Mouse (Mus musculus) limb, embryonic 10.5 days (tissue): ENCODE results near the gene Mrnip. TPM values are rescaled to one million over a fixed set of nuclear protein-coding genes. Genes with fewer than 3 reads are reported as not detected.

Experiments
- DNase-seq: peaks from one replicate; pipeline ENCODE4 v3.0.0-alpha.2; 2017; ENCODE audit warnings: low spot score
- H3K27ac ChIP-seq: fragments of 300-500 bp; sonication (generic); 2 replicates; pipeline ENCODE4 v1.5.1; 2016; ENCODE audit warnings: mild to moderate bottlenecking
- H3K27me3 ChIP-seq: fragments of 300-500 bp; sonication (generic); 2 replicates; pipeline ENCODE4 v1.6.1; 2016; ENCODE audit warnings: low read depth, mild to moderate bottlenecking; ENCODE audit not compliant: poor library complexity, severe bottlenecking
- H3K36me3 ChIP-seq: fragments of 300-500 bp; sonication (generic); 2 replicates; pipeline ENCODE4 v1.6.1; 2016; ENCODE audit warnings: mild to moderate bottlenecking, moderate library complexity
- H3K4me1 ChIP-seq: fragments of 300-500 bp; sonication (generic); 2 replicates; pipeline ENCODE4 v1.6.1; 2016
- H3K4me3 ChIP-seq: fragments of 300-500 bp; sonication (generic); 2 replicates; pipeline ENCODE4 v1.5.1; 2016; ENCODE audit warnings: mild to moderate bottlenecking, moderate library complexity
- H3K9me3 ChIP-seq: fragments of 300-500 bp; sonication (generic); replicated peaks from 2 replicates; pipeline ENCODE4 v1.6.1; 2016; ENCODE audit warnings: mild to moderate bottlenecking
- WGBS: fragments of 180-500 bp; shearing (Covaris S2); methylation state at CpG from one replicate; pipeline ENCODE4 v1.1.7; 2016; 5-methylcytosine and 5-hydroxymethylcytosine counted together
- polyA plus RNA-seq: library from polyadenylated mRNA; unstranded; fragments of >200 nt; fragmentation: Nextera tagmentation; extraction: Ambion mirVana; gene quantifications from 2 replicates; pipeline ENCODE4 v1.2.1, GENCODE M21; 2016

The Mrnip gene
- polyA plus RNA-seq, 1 experiment from 2014 or later: 34.1 TPM

- Histone ChIP-seq H3K27me3 (no peaks in the 10 kb centered on the region), H3K9me3 (no peaks in the 10 kb centered on the region), H3K4me3 (no peak overlapping the region), H3K36me3 (peaks cover 96% of the 10 kb centered on the region), H3K27ac (no peak overlapping the region), H3K4me1 (no peaks in the 10 kb centered on the region)
- WGBS: 92% methylated on average over 7 of the region's 7 CpGs
- DNase-seq: no peak
Measured at GRCm38 (mm10) chr11:50149200-50149599, 25.0 kb upstream of the Mrnip start.

- no peaks in the 10 kb centered on the region for H3K4me1 ChIP-seq
- 94% methylated on average over 9 of the region's 9 CpGs for WGBS
- no peaks in the 10 kb centered on the region for H3K9me3 ChIP-seq
- no peak overlapping the region for H3K4me3 ChIP-seq
- H3K27me3 ChIP-seq: no peaks in the 10 kb centered on the region
- peaks cover 99% of the 10 kb centered on the region for H3K36me3 ChIP-seq
- no peak overlapping the region for H3K27ac ChIP-seq
- DNase-seq: no peak
Measured at GRCm38 (mm10) chr11:50149603-50150150, 24.6 kb upstream of the Mrnip start.

- H3K27ac ChIP-seq: no peak overlapping the region
- H3K9me3 ChIP-seq: no peaks in the 10 kb centered on the region
- H3K4me1 ChIP-seq: no peaks in the 10 kb centered on the region
- WGBS: 88% methylated on average over 3 of the region's 3 CpGs
- no peaks in the 10 kb centered on the region for H3K27me3 ChIP-seq
- no peak overlapping the region for H3K4me3 ChIP-seq
- no peak for DNase-seq
- H3K36me3 ChIP-seq: peaks cover 97% of the 10 kb centered on the region
Measured at GRCm38 (mm10) chr11:50151374-50151773, 22.9 kb upstream of the Mrnip start.

- Histone ChIP-seq H3K27ac (no peak overlapping the region), H3K9me3 (no peaks in the 10 kb centered on the region), H3K27me3 (no peaks in the 10 kb centered on the region), H3K36me3 (peaks cover 98% of the 10 kb centered on the region), H3K4me3 (no peak overlapping the region), H3K4me1 (no peaks in the 10 kb centered on the region)
- WGBS: 78% methylated on average over 9 of the region's 9 CpGs
- DNase-seq: no peak
Measured at GRCm38 (mm10) chr11:50154166-50154565, 20.1 kb upstream of the Mrnip start.

GRCm38 (mm10) chr11:50154777-50155520 lies 19.3 kb upstream of the Mrnip start:
- H3K9me3 ChIP-seq: no peaks in the 10 kb centered on the region
- H3K36me3 ChIP-seq: peaks cover 98% of the 10 kb centered on the region
- no peak for DNase-seq

GRCm38 (mm10) chr11:50155785-50156184 lies 18.5 kb upstream of the Mrnip start:
- Histone ChIP-seq H3K9me3 (no peaks in the 10 kb centered on the region), H3K4me1 (no peaks in the 10 kb centered on the region), H3K4me3 (no peak overlapping the region), H3K27me3 (no peaks in the 10 kb centered on the region), H3K36me3 (peaks cover 98% of the 10 kb centered on the region), H3K27ac (no peak overlapping the region)
- DNase-seq: no peak
- 93% methylated on average over 2 of the region's 2 CpGs for whole genome bisulfite sequencing

More at GRCm38 (mm10) chr11:50154777-50155520, 19.3 kb upstream of the Mrnip start:
- Histone ChIP-seq H3K4me1 (no peaks in the 10 kb centered on the region), H3K27me3 (no peaks in the 10 kb centered on the region), H3K4me3 (no peak overlapping the region), H3K27ac (no peak overlapping the region)
- 86% methylated on average over 12 of the region's 12 CpGs for WGBS

GRCm38 (mm10) chr11:50156725-50157258 lies 17.5 kb upstream of the Mrnip start:
- Histone ChIP-seq H3K9me3 (no peaks in the 10 kb centered on the region), H3K4me3 (no peak overlapping the region), H3K4me1 (no peaks in the 10 kb centered on the region), H3K36me3 (peaks cover 98% of the 10 kb centered on the region), H3K27ac (no peak overlapping the region), H3K27me3 (no peaks in the 10 kb centered on the region)
- 95% methylated on average over 16 of the region's 16 CpGs for WGBS
- DNase-seq: no peak

GRCm38 (mm10) chr11:50158346-50158745 lies 15.9 kb upstream of the Mrnip start:
- Histone ChIP-seq H3K4me1 (no peaks in the 10 kb centered on the region), H3K4me3 (no peak overlapping the region), H3K27ac (no peak overlapping the region), H3K9me3 (no peaks in the 10 kb centered on the region), H3K27me3 (no peaks in the 10 kb centered on the region), H3K36me3 (peaks cover 98% of the 10 kb centered on the region)
- 87% methylated on average over 7 of the region's 7 CpGs for WGBS
- no peak for DNase-seq

- Histone ChIP-seq H3K4me3 (no peak overlapping the region), H3K9me3 (no peaks in the 10 kb centered on the region), H3K36me3 (peaks cover 98% of the 10 kb centered on the region), H3K27me3 (no peaks in the 10 kb centered on the region), H3K4me1 (no peaks in the 10 kb centered on the region), H3K27ac (no peak overlapping the region)
- 84% methylated on average over 4 of the region's 4 CpGs for WGBS
- DNase-seq: no peak
Measured at GRCm38 (mm10) chr11:50159347-50159746, 14.9 kb upstream of the Mrnip start.

- no peak overlapping the region for H3K27ac ChIP-seq
- 65% methylated on average over 10 of the region's 10 CpGs for WGBS
Measured at GRCm38 (mm10) chr11:50161578-50162304, 12.5 kb upstream of the Mrnip start.

GRCm38 (mm10) chr11:50162338-50163050 lies 11.8 kb upstream of the Mrnip start:
- no peak for DNase-seq
- Histone ChIP-seq H3K9me3 (no peaks in the 10 kb centered on the region), H3K27ac (no peak overlapping the region), H3K4me3 (no peak overlapping the region), H3K27me3 (no peaks in the 10 kb centered on the region), H3K36me3 (peaks cover 83% of the 10 kb centered on the region), H3K4me1 (no peaks in the 10 kb centered on the region)
- 95% methylated on average over 3 of the region's 3 CpGs for WGBS

More at GRCm38 (mm10) chr11:50161578-50162304, 12.5 kb upstream of the Mrnip start:
- Histone ChIP-seq H3K4me3 (no peak overlapping the region), H3K4me1 (no peaks in the 10 kb centered on the region), H3K36me3 (peaks cover 90% of the 10 kb centered on the region), H3K27me3 (no peaks in the 10 kb centered on the region), H3K9me3 (no peaks in the 10 kb centered on the region)
- DNase-seq: peak; percentile 82

- no peak overlapping the region for H3K27ac ChIP-seq
- H3K9me3 ChIP-seq: no peaks in the 10 kb centered on the region
- DNase-seq: no peak
- no peak overlapping the region for H3K4me3 ChIP-seq
- H3K27me3 ChIP-seq: no peaks in the 10 kb centered on the region
- peaks cover 65% of the 10 kb centered on the region for H3K36me3 ChIP-seq
- 82% methylated on average over 5 of the region's 5 CpGs for WGBS
- no peaks in the 10 kb centered on the region for H3K4me1 ChIP-seq
Measured at GRCm38 (mm10) chr11:50168352-50168751, 5.9 kb upstream of the Mrnip start.
